Mouse (Mus musculus): ENCODE measurements around the gene Fam104a.

Gene Fam104a

DNA sequence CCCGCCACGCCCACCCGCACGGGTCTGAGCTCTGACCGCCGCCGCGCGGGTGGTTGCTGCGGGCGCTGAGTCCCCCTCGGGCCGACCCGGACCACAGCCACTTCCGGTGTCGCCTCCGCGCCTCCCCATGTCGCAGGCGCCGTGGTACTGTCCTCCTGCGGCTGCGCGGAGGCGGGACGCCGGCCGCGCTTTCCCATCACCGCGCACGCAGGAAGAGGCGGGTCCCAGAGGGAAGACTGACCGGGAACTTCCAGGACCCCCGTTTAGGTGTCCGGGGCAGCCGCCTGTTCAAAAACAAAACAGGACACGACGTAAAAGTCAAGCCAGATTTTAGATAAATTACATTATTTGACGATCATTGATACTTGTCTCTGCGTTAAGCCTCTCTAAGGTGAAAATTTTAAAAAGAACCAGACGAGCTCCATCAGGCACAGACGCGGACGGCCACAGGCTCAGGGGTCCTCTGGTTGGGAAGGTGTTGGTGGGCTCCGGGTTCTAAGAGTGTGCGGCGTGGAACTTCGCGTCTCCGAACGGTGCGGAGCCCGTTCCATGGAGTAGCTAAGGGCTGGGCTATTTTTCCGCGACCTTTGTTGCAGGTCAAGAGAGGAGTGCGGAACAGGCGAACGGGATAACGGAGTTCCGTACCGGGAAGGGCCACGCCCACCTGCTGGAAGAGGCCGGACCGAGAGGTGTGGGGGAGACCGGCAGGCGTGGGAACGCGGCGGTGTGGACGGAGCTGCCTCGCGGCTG is at the start of gene Fam104a, which contains the start of gene D11Wsu47e:
Gene Fam104a, minus strand, starts transcription at position 199 of the 750 bp plus-strand sequence.
Gene D11Wsu47e, plus strand, starts transcription at position 456 of the 750 bp plus-strand sequence.
- DNase-seq (ENCODE audit: low spot score in 2 of 2), result peak; percentile 94 to 97

DNA sequence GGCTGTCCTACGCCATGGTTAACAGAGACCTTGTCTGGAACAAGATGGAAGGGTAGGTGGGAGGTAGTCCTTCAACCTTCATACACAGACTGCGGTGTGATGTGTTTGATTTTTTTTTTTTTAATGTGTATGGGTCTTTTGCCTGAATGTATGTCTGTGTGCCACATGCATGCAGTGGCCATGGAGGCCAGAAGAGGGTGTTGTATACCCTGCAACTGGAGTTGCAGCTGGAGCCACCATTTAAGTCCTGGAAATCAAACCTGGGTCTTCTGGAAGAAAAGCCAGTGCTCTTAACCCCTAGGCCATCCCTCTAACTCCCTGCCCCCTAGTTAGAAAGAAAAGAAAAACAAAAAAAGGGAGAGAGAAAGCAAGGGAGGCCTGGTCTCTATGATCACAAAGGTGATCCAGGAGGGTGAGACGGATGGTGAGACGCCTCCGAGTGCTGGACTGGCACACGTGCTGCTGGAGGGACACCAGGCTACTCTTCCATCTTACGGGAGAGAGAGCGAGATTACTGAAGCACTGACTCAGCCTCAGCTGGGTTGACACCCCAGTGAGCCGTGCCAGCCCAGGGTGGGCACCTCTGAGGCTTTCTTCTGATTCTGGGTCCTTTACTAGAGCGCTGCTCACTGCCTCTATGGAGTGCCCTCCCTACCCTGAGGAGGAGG is 48.1 kb upstream of the Fam104a start:
- DNase-seq (ENCODE audit: low spot score in 2 of 2), result no peak

DNA sequence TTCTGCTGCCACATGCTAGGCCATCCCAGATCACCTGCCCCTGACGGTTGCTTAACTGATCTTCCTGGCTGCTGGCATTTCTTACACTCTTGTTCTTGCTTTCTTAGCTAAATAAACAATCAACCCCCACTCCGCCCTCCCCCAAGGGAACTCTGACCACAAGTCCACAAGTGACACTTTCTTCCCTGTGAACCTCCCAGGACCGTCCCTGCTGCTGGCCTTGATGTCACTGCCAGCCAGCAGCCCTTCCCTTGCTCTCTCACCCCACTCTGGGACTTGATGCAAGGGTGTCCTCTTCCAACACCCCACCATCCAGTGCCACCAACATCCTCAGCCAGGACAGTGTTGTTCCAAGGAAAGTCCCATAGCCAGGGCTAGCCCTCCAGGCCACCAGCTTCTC is 46.9 kb upstream of the Fam104a start:
- DNase-seq (ENCODE audit: low spot score in 2 of 2), result no peak

- no peak for DNase-seq (ENCODE audit: low spot score in 2 of 2)
These were observed 46.0 kb upstream of the Fam104a start for GRCm38 (mm10) chr11:113729917-113730316.

DNA sequence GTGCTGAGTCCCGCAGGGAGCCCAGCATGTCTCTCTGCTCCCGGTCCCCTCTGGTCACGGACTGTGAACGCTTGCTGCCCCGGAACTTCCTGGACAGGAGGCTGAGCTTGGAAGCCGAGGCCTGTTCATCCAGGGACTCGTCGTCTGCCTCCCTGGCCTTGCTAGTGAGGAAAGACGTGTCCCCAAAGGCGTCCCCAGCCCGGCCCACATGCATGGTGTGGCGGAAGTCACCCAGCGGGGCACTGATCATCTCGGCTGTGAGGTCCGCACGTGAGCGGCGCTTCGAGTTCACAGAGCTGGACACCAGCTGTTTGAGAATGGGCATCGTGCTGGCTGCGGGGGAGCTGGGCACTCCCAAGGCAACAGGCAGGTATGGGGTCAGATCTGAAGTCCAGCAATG is 45.3 kb upstream of the Fam104a start:
- DNase-seq (ENCODE audit: low spot score in 2 of 2), result no peak

- no peak for DNase-seq (ENCODE audit: low spot score in 2 of 2)
These were observed 44.0 kb upstream of the Fam104a start for GRCm38 (mm10) chr11:113727992-113728391.

GRCm38 (mm10) chr11:113726994-113727888 is 43.3 kb upstream of the Fam104a start:
- DNase-seq (ENCODE audit: low spot score in 2 of 2), result no peak

- DNase-seq (ENCODE audit: low spot score in 2 of 2), result no peak
These were observed 41.5 kb upstream of the Fam104a start for GRCm38 (mm10) chr11:113725235-113726048.

DNA sequence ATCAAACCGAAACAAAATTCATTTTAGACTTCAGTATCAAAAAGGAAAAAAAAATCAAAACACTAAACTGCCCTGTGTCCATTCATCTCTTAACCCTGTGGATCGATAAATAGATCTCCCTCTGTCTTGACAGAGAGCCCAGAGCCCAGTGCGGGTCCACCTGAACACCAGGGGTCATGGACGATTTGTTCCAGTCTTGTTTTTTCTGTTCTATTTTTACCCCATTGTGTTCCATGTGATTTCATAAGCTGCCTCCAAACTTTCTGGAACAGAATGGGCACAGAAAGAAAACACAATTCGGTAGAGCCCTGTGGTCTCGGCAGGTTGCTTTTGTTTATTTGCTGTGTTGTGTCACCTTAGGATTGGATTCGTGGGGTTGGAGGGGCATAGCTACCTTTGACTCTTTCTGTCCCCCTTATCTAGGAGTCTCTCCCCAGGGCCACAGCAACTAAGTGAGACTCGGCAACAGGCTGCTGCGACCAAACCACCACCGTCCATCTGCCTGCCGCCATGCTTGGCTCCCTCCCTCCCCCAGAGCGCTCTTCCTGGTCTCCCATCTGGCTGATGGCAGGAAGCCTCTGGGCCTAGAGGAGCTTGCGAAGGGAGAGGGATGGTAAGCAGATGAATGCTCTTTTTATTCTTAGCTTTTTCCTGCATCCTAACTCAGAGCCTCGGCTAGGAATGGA is 38.6 kb upstream of the Fam104a start:
- no peak for DNase-seq (ENCODE audit: low spot score in 2 of 2)

- DNase-seq (ENCODE audit: low spot score in 2 of 2), result no peak
These were observed 33.9 kb upstream of the Fam104a start for GRCm38 (mm10) chr11:113717767-113718424.

- no peak for DNase-seq (ENCODE audit: low spot score in 2 of 2)
These were observed 32.2 kb upstream of the Fam104a start for GRCm38 (mm10) chr11:113716132-113716531.

GRCm38 (mm10) chr11:113715078-113715674 is 31.2 kb upstream of the Fam104a start:
- peak in 1 of 2 experiments; percentile 48 for DNase-seq (ENCODE audit: low spot score in 2 of 2)

GRCm38 (mm10) chr11:113711061-113711460 is 27.1 kb upstream of the Fam104a start:
- DNase-seq (ENCODE audit: low spot score in 2 of 2), result no peak

GRCm38 (mm10) chr11:113710257-113710777 is 26.4 kb upstream of the Fam104a start:
- no peak for DNase-seq (ENCODE audit: low spot score in 2 of 2)

GRCm38 (mm10) chr11:113709731-113710256 is 25.8 kb upstream of the Fam104a start, which contains the start of gene Cpsf4l:
Gene Cpsf4l, minus strand, starts transcription at chr11:113710017.
- no peak for DNase-seq (ENCODE audit: low spot score in 2 of 2)

- DNase-seq (ENCODE audit: low spot score in 2 of 2), result no peak
These were observed 25.3 kb upstream of the Fam104a start for GRCm38 (mm10) chr11:113709272-113709671.

- DNase-seq (ENCODE audit: low spot score in 2 of 2), result no peak
These were observed 24.8 kb upstream of the Fam104a start for GRCm38 (mm10) chr11:113708629-113709213.

DNA sequence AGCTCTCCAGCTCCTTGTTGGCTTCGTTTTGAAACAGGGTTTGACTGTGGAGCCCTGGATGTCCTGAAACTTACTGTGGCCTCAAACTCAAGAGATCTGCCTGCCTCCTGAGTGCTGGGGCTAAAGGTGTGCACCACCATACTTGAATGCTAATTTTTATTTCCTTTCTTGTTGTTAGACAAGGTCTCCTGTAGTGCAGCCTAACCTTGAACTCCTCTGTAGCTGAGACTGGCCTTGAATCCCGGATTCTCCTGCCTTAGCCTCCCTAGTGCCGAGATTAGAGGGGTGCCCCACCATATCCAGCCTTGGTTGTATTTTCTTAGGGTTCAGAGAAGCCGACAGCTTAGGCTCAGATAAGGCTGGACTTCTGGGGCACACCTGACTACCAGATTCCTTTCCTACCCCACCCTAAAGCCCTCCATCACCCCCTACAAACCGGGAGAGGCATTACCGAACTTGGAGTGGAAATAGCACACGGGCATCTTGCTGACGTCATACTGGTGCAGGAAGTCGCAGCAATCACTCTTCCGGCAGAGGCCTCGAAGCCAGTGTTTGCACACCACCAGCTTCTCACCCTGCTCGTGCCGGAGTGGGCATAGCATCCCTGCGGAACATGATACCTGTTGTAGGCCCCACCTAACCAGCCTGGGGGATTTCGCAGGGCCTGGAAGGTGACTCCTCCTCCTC is 22.2 kb upstream of the Fam104a start:
- no peak for DNase-seq (ENCODE audit: low spot score in 2 of 2)

All from spleen, postnatal 4 days (tissue).